Mouse (Mus musculus) CH12.LX (cell line): ENCODE data around the gene Sirt4. TPM values are rescaled to one million over a fixed set of nuclear protein-coding genes. Genes with fewer than 3 reads are reported as not detected.
"Not testable (repeated sequence)": the region's sequence is repeated elsewhere in the genome, so short reads cannot be mapped to it uniquely, and the experiment has no call there.

Experiments used
- DNase-seq: peaks from one replicate; pipeline ENCODE4 v3.0.0-alpha.2; 2013; ENCODE audit errors: extremely low read depth
- H3K27ac ChIP-seq: 2 replicates; pipeline ENCODE4 v1.5.1; 2012; ENCODE audit warnings: low read depth, mild to moderate bottlenecking, control low read depth, moderate library complexity; ENCODE audit not compliant: insufficient read depth
- H3K27me3 ChIP-seq: replicated peaks from 2 replicates; pipeline ENCODE3; 2012; ENCODE audit warnings: inconsistent platforms
- H3K36me3 ChIP-seq, 2 experiments: replicated peaks in 1 of 2; 2 replicates each; pipeline versions ENCODE3 to v1.6.1; 2012; ENCODE audit warnings: inconsistent platforms in 1 of 2, low read length in 1 of 2, mild to moderate bottlenecking in 1 of 2, mixed read lengths in 1 of 2, moderate library complexity in 1 of 2; ENCODE audit not compliant: control insufficient read depth in 1 of 2, insufficient read depth in 1 of 2
- H3K4me1 ChIP-seq, 2 experiments: 2 replicates each; pipeline ENCODE4 v1.6.1; 2012; ENCODE audit warnings: inconsistent platforms in 1 of 2, moderate library complexity in 1 of 2; ENCODE audit not compliant: insufficient read depth in 2 of 2, control insufficient read depth in 1 of 2
- H3K4me2 ChIP-seq: 2 replicates; pipeline ENCODE4 v1.6.1; 2012; ENCODE audit warnings: low read depth, mild to moderate bottlenecking, control low read depth; ENCODE audit not compliant: poor library complexity, insufficient read depth, severe bottlenecking
- H3K4me3 ChIP-seq, 3 experiments: fragments of 150-350 bp in 1 of 3; sonication (generic) in 1 of 3; replicated peaks in 1 of 3; 2 replicates each; pipeline versions ENCODE3 to v1.5.1; 2011 to 2012; ENCODE audit warnings: low read depth in 2 of 3, low read length in 2 of 3, mild to moderate bottlenecking in 2 of 3, moderate library complexity in 2 of 3, control low read depth in 1 of 3, improper control_type of control experiment in 1 of 3, inconsistent platforms in 1 of 3, mixed read lengths in 1 of 3; ENCODE audit not compliant: poor library complexity in 1 of 3
- H3K79me2 ChIP-seq: replicated peaks from 2 replicates; pipeline ENCODE4 v1.6.1; 2012; ENCODE audit warnings: mild to moderate bottlenecking, moderate library complexity; ENCODE audit not compliant: control insufficient read depth, poor library complexity, insufficient read depth, severe bottlenecking; ENCODE audit errors: extremely low read depth
- H3K9ac ChIP-seq: 2 replicates; pipeline ENCODE4 v1.6.1; 2012; ENCODE audit warnings: low read depth, mild to moderate bottlenecking, control low read depth, moderate library complexity; ENCODE audit not compliant: insufficient read depth
- H3K9me3 ChIP-seq: replicated peaks from 2 replicates; pipeline ENCODE3; 2012; ENCODE audit warnings: low read length, inconsistent platforms, mixed read lengths
- CTCF ChIP-seq, 2 experiments: IDR thresholded peaks in 1 of 2; conservative IDR thresholded peaks in 1 of 2; 2 replicates each; pipeline ENCODE4 v1.5.1; 2011 to 2012; ENCODE audit warnings: low read depth in 2 of 2, low read length in 2 of 2, improper control_type of control experiment in 1 of 2, inconsistent platforms in 1 of 2, mild to moderate bottlenecking in 1 of 2, moderate library complexity in 1 of 2
- EP300 ChIP-seq: IDR thresholded peaks from 2 replicates; pipeline ENCODE4 v1.6.1; 2011; ENCODE audit warnings: low read length, improper control_type of control experiment
- JUND ChIP-seq: conservative IDR thresholded peaks from 2 replicates; pipeline ENCODE4 v1.6.1; 2011; ENCODE audit warnings: low read depth, low read length, improper control_type of control experiment
- PAX5 ChIP-seq: IDR thresholded peaks from 2 replicates; pipeline ENCODE4 v1.6.1; 2012; ENCODE audit warnings: low read length, inconsistent platforms, mixed read lengths
- RCOR1 ChIP-seq: conservative IDR thresholded peaks from 2 replicates; pipeline ENCODE4 v1.6.1; 2012; ENCODE audit warnings: low read depth, mild to moderate bottlenecking, inconsistent platforms, low read length, improper control_type of control experiment
- TBP ChIP-seq: conservative IDR thresholded peaks from 2 replicates; pipeline ENCODE4 v1.6.1; 2011; ENCODE audit warnings: low read depth, low read length, improper control_type of control experiment
- TCF12 ChIP-seq: IDR thresholded peaks from 2 replicates; pipeline ENCODE4 v1.6.1; 2014; ENCODE audit warnings: low read depth, mild to moderate bottlenecking, inconsistent platforms, low read length, improper control_type of control experiment
- UBTF ChIP-seq: IDR thresholded peaks from 2 replicates; pipeline ENCODE4 v1.6.1; 2012; ENCODE audit warnings: low read depth, mild to moderate bottlenecking, inconsistent platforms, low read length, improper control_type of control experiment, moderate library complexity
- ZNF384 ChIP-seq: IDR thresholded peaks from 2 replicates; pipeline ENCODE4 v1.6.1; 2012; ENCODE audit warnings: low read depth, low read length, improper control_type of control experiment, inconsistent platforms
- dilution Hi-C: fragments of 300-500 bp; cut with MboI; formaldehyde crosslinking; loops from 2 replicates; pipeline ENCODE4 v1.14.3; 2020; ENCODE audit warnings: low sequenced_read_pairs; ENCODE audit not compliant: extremely low pct_unique_long_range_greater_than_20kb, extremely low pct_ligation_motif_present
- in situ Hi-C: fragments of 300-500 bp; cut with MboI; formaldehyde crosslinking; loops from 3 replicates; pipeline ENCODE4 v1.14.3; 2019; ENCODE audit warnings: low sequenced_read_pairs, low pct_ligation_motif_present, low pct_unique_long_range_greater_than_20kb, mixed read lengths
- polyA plus RNA-seq: library from polyadenylated mRNA; unstranded; fragments of >175 nt; gene quantifications from 2 replicates; pipeline ENCODE4 v1.2.1, GENCODE M21; 2012; ENCODE audit warnings: low read depth; ENCODE audit not compliant: insufficient read length
- total RNA-seq, 2 experiments: library from RNA; depleted of rRNA; stranded (reverse); fragments of 300-350 nt in 1 of 2; fragments of >200 nt in 1 of 2; gene quantifications; 2 replicates each; pipeline ENCODE4 v1.2.3; 2012 to 2014

Sirt4 gene
- total and polyA plus RNA-seq, 3 experiments: 10.0 to 18.0 (median 13.3) TPM

GRCm38 (mm10) chr5:115498307-115499240 lies 14.0 kb upstream of the Sirt4 start:
- no peak overlapping the region for H3K4me2 ChIP-seq
- TF ChIP-seq CTCF (conservative IDR thresholded peaks at IDR 0.05 in 1 of 2, IDR thresholded peaks at IDR 0.05 in 1 of 2; ENCODE audit: low read depth in 2 of 2, low read length in 2 of 2) (peak in 1 of 2 experiments; percentile 14; a peak in 2 of 4 replicates), JUND (no peak), ZNF384 (no peak), EP300 (no peak), TBP (peak; percentile 95)
- no peaks in the 10 kb centered on the region for H3K36me3 ChIP-seq
- dilution Hi-C loops (no loop called here), in situ Hi-C loops (no loop called here)
- no peak overlapping the region for H3K4me3 ChIP-seq
- H3K9ac ChIP-seq: no peak overlapping the region
- peaks cover 0 to 4% of the 10 kb centered on the region in 2 experiments; a peak in 1 of 4 replicates for H3K4me1 ChIP-seq
- H3K27ac ChIP-seq: no peak overlapping the region
- no peaks in the 10 kb centered on the region for H3K79me2 ChIP-seq
- peaks cover 10% of the 10 kb centered on the region for H3K27me3 ChIP-seq
- no peaks in the 10 kb centered on the region for H3K9me3 ChIP-seq
- no peak for DNase-seq

GRCm38 (mm10) chr5:115497033-115497432 lies 12.5 kb upstream of the Sirt4 start:
- no peak overlapping the region for H3K4me3 ChIP-seq
- no peak overlapping the region for H3K9ac ChIP-seq
- no peak overlapping the region for H3K27ac ChIP-seq
- H3K36me3 ChIP-seq: no peaks in the 10 kb centered on the region
- TF ChIP-seq RCOR1 (no peak), PAX5 (no peak), CTCF (conservative IDR thresholded peaks at IDR 0.05 in 1 of 2, IDR thresholded peaks at IDR 0.05 in 1 of 2; ENCODE audit: low read depth in 2 of 2, low read length in 2 of 2) (no peak), TCF12 (no peak), UBTF (no peak)
- TF ChIP-seq, all 38 proteins: peak for 0
- dilution Hi-C loops: no loop called here
- in situ Hi-C loops: no loop called here
- H3K79me2 ChIP-seq: no peaks in the 10 kb centered on the region
- H3K4me2 ChIP-seq: no peak overlapping the region
- H3K27me3 ChIP-seq: peaks cover 12% of the 10 kb centered on the region
- peaks cover 2 to 12% of the 10 kb centered on the region in 2 experiments; a peak in 2 of 4 replicates for H3K4me1 ChIP-seq
- H3K9me3 ChIP-seq: no peaks in the 10 kb centered on the region
- DNase-seq: no peak

GRCm38 (mm10) chr5:115495618-115496017 lies 11.1 kb upstream of the Sirt4 start:
- H3K4me2 ChIP-seq, H3K79me2 ChIP-seq, H3K27ac ChIP-seq, H3K4me3 ChIP-seq, DNase-seq, H3K9ac ChIP-seq, in situ Hi-C loops, dilution Hi-C loops, H3K36me3 ChIP-seq, H3K9me3 ChIP-seq: not testable (repeated sequence)
- Histone ChIP-seq H3K27me3 (peaks cover 11% of the 10 kb centered on the region), H3K4me1 (peaks cover 2 to 23% of the 10 kb centered on the region in 2 experiments; a peak in 3 of 4 replicates)
